Mouse (Mus musculus): ENCODE results near the gene Hoxa9.

- TF ChIP-seq EP300 (IDR thresholded peaks at IDR 0.05; ENCODE audit: low read depth) = no peak
- no peak for TF ChIP-seq CTCF (IDR thresholded peaks at IDR 0.05; ENCODE audit: low read depth)
Observed at GRCm38 (mm10) chr6:52211961-52212360, 18.9 kb downstream of the Hoxa9 start.

Data from heart, postnatal 0 days (tissue).